Comparison of ENCODE assay signal across 8 mouse cellular contexts in genomic region chr14:105979544-105980323, GRCm38 (mm10).
DNase-seq lines count a peak whose midpoint lies in the region; ATAC-seq and TF ChIP-seq lines count a peak whose summit lies in the region.

No protein-coding gene starts in this region.

- no peaks in the 10 kb centered on the region for H3K4me1 ChIP-seq in kidney, postnatal 0 days (replicated peaks; ENCODE audit: insufficient read depth, low read length)
- H3K4me1 ChIP-seq in cerebellum, adult 2 months (ENCODE audit: control insufficient read depth, insufficient read depth, low read length), result no peaks in the 10 kb centered on the region

- H3K36me3 ChIP-seq in kidney, postnatal 0 days (ENCODE audit: insufficient read depth, low read length), result no peaks in the 10 kb centered on the region

- no peaks in the 10 kb centered on the region for H3K27me3 ChIP-seq in kidney, postnatal 0 days (ENCODE audit: insufficient read depth, low read length)
- no peaks in the 10 kb centered on the region for H3K27me3 ChIP-seq in cerebellum, adult 2 months (ENCODE audit: control insufficient read depth, insufficient read depth, low read length)

- WGBS in kidney, postnatal 0 days, result 38% methylated on average over 15 of the region's 15 CpGs
- 58% methylated on average over 15 of the region's 15 CpGs for WGBS in cerebellum, adult 2 months

- TF ChIP-seq POLR2A in cerebellum, adult 2 months (IDR thresholded peaks at IDR 0.05; ENCODE audit: borderline replicate concordance, insufficient read depth, low read length), result no peak

- peak; percentile 5 for DNase-seq in testis, postnatal 14 days (ENCODE audit: low spot score)
- no peak for DNase-seq in testis, postnatal 10 days (ENCODE audit: low spot score)
- DNase-seq in gastrocnemius, postnatal 10 days, result peak; percentile 29
- DNase-seq in kidney, postnatal 0 days (ENCODE audit: low spot score), result peak; percentile 95
- DNase-seq in ovary, postnatal 36 days (ENCODE audit: low spot score), result peak; percentile 5
- no peak for DNase-seq in left cerebral cortex, postnatal 36 days (ENCODE audit: low spot score in 2 of 2)
- no peak for DNase-seq in spleen, adult 18-20 months
- no peak for DNase-seq in cerebellum, adult 2 months

- intact Hi-C loops in left cerebral cortex, postnatal 36 days (cut with DNase I), result no loop called here

- peak overlapping the region; percentile 85 for H3K27ac ChIP-seq in kidney, postnatal 0 days
- no peak overlapping the region for H3K27ac ChIP-seq in cerebellum, adult 2 months (ENCODE audit: insufficient read depth, low read length)

- H3K4me2 ChIP-seq in kidney, postnatal 0 days (ENCODE audit: low read length), result peak overlapping the region; percentile 16; the same call in 1 of the 2 replicates

- H3K9ac ChIP-seq in kidney, postnatal 0 days (ENCODE audit: low read depth, low read length), result no peak overlapping the region

- H3K9me3 ChIP-seq in kidney, postnatal 0 days (replicated peaks; ENCODE audit: low read length), result no peaks in the 10 kb centered on the region

- TF ChIP-seq CTCF in kidney, postnatal 0 days (IDR thresholded peaks at IDR 0.05; ENCODE audit: low read depth), result no peak
- TF ChIP-seq CTCF in cerebellum, adult 2 months (IDR thresholded peaks at IDR 0.05; ENCODE audit: borderline replicate concordance, insufficient read depth, low read depth, low read length), result no peak

- ATAC-seq in kidney, postnatal 0 days (replicated peaks; ENCODE audit: low FRiP score, low read depth), result peak; percentile 72

- no peak overlapping the region for H3K4me3 ChIP-seq in kidney, postnatal 0 days (replicated peaks; ENCODE audit: low read depth, low read length)
- H3K4me3 ChIP-seq in cerebellum, adult 2 months (replicated peaks; ENCODE audit: insufficient read depth, low read depth, low read length), result no peak overlapping the region

Comparison
In these comparisons a context has a peak if more than half of its experiments do, and no peak if none do; other contexts are left out.
1. DNase-seq: peak in testis, postnatal 14 days (single experiment), gastrocnemius, postnatal 10 days (single experiment), kidney, postnatal 0 days (single experiment) and ovary, postnatal 36 days (single experiment); none in testis, postnatal 10 days (single experiment), left cerebral cortex, postnatal 36 days (0 of 2), spleen, adult 18-20 months (0 of 2) and cerebellum, adult 2 months (0 of 2).